Mouse (Mus musculus): ENCODE measurements around the gene Aldh1a2. TPM values are rescaled to one million over a fixed set of nuclear protein-coding genes. Genes with fewer than 3 reads are reported as not detected.

Gene Aldh1a2
- total RNA-seq, 2 experiments from 2014 or later: 16.3 to 16.8 TPM

DNA sequence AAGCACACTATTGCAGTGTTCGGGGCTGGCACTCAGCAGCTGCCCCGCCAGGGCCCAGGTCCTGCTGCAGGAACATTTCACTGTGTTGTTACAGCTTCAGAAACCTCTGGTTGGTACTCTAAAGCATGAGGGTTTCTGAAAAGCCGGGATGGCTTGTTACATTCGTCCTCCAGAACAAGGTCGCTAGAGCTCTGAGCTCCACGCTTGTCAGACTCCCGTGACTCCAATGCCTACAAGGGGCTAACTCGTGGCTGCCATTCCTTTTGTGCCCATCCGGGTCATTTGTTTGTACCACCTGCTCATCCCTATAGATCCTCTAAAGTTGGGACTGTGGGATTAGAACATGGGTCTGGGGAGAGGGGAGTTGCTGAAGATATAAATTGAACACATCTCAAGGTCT lies 70.8 kb downstream of the Aldh1a2 start:
- no peak for DNase-seq (ENCODE audit: low spot score in 2 of 2)

DNA sequence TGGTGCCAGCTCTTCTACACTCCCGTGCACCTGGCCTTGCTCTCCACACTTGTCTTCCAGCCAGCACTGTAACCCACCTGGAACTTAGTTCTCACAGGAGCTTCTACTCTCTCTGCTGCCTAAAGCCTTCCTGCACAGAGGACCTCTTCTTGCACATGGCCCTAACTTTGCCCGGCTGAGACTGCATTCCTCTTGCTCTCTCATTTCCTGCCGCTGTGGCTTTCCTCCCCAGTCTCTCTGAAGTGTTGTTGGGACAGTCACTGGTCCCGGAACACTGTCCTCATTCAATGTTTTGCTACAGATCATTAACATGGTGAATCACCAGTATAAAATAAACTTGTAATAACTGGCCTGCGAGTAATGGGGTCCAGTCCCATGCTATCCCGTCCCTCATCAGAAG lies 73.1 kb downstream of the Aldh1a2 start:
- DNase-seq (ENCODE audit: low spot score in 2 of 2): no peak

DNA sequence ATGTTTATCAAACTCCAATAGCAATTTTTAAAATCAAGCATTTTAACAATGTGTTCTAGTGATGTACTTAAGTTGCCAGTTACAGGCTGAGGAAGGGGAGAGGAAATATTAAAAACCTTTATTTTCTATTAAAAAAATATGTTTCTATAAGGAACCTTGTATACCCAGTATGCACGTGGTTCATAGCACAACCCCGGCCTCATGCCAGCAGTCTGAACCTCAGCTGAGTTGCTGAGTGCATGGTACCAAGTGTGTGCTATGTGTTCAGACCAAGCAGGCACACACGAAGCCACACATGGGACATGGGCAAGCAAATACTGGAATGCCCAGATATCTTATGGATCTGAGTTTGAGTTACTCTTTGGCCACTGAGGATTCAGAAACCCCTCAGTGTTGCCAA lies 74.2 kb downstream of the Aldh1a2 start:
- no peak for DNase-seq (ENCODE audit: low spot score in 2 of 2)

DNA sequence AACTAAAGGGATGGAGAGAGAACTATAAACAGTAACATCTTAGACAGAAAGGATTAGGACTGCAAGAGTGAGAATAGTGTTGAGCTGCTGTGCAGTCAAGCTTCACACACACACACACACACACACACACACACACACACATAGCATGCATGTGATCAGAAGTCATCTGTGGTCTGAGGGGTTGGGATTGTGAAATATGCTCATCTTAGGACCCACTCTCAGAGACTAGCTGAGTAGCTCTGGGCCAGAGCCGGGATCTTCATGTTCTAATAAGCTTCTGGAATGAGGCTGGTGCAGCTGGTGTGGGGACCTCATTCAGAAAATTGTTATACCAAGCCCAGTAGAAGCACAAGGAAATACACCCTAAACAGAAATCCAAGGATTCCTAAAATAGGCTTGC lies 75.1 kb downstream of the Aldh1a2 start:
- DNase-seq (ENCODE audit: low spot score in 2 of 2): no peak

DNA sequence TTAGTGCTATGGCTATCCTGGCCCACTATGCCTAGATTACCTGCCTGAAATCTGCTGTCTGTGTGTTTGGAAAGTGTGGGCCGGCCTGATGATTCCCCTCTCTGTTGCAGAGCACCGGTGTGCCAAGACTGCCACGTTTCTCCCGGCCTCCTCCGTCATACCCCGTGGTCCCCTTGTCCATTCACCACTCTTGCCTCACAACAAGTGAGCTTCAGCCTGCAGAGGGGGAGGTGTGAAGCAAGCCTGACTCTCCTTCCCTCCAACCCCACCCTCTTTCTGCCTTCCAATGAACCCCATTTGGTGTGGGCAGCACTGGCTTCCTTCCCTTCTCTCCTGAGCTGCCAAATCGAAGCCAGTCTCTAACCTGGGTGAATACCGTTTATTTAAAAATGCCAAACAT lies 79.9 kb downstream of the Aldh1a2 start:
- DNase-seq (ENCODE audit: low spot score in 2 of 2): no peak

DNA sequence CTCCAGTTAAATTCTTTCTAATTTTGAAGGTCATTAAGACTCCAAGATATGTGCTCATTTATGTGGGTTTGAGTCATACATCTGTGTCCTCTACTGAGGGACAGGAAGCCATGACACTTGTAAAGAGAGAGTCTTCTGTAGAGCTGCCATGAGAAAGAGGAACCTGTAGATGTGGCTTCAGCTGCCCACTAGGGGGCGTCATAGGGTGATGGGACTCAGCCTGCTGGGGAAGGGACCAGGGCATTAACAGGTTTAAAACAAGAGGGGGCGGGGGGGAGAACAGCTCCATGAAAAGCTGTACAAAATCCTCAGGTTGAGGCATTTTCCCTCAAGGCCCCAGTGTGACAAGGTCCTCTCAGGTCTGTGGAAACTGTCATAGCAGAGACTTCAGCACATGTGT lies 88.0 kb downstream of the Aldh1a2 start:
- no peak for DNase-seq (ENCODE audit: low spot score in 2 of 2)

DNA sequence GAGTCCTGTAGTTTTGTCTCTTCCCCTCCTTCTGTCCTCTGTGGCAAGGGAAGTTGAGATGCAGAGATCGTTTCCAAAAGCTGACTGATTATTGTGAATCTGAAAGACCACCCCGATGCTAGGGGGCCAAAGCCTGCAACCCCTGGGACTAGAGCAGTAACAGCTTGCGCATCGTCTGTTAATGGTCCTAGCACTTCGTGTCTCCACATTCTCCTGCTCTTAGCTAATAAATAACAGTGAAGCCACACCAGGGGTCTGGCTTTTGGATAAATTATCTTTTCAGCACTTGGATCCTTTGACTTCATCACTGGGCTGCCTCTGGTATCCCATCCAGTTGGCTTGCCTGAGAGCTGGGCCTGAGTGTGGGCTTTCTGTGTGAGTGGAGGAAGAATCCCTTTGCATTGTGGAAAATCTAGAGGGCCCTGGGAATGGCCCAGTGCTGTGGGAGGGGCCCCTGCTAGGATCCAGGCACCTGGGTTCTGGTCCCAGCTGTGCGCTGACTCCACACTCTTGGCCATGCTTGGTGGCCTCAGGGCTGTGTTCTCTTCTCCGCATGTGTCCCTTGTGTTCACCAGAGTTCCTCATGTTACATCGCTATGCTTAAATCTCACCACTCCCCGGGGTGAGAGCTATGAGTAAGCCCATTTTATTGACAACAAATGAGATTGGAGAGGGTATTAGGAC lies 91.7 kb downstream of the Aldh1a2 start:
- DNase-seq (ENCODE audit: low spot score in 2 of 2): no peak

DNA sequence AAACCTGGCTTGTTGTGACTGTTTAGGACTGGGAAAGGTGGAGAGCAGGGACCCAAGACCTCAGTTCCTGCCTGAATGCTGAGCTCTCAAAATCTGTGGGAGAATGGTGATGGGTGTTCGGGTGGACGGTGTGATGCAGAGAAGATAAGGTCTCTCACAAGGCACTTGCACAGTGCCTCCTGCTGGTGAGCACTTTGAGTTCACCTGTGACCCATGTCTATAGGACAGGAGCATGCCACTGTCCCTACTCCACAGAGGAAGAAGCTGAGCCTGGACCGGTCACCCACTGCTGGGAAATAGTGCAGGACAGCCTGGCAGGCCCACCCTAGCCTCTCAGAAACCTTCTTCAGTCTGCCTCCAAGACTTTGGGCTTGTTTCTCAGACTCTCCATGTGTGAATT lies 100.4 kb downstream of the Aldh1a2 start:
- DNase-seq (ENCODE audit: low spot score in 2 of 2): no peak

DNA sequence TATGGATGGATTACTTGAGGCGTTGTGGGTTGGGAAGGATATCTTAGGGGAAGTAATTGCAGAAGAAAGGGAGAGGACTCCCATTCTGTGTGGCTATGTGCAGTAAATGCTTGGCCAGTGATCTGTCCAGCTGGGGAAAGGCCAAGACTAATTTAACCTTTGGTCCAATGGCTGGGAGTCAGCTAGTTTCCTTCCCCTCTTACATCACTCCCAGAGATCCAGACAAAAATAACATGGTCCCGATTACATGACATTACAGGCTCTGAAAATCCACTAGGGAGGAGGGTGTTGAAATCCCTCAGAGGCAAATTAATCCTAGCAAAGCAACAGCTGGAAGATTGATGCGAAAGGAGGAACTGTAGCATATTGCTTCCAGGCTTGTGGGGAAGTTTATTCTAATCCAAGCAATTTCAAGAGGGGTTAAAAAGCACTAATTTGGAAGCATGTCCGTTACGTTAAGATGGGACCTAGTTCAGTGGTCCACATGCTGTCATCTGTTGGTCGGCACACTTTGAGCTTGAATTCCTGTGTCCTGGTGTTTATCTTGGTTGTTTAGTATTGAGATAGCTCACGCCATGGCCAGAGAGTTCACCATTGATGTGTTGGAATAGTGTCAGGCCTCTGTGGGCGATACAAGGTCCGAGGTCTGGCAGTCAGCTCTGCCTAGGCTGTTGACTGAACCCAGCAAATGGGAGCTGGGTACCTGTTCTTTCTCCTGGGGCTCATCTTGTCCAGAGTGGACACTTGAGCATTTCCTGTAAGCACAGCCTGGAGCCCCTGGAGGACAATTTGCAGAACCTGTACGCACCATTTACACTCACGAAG lies 101.7 kb downstream of the Aldh1a2 start:
- DNase-seq (ENCODE audit: low spot score in 2 of 2): no peak

DNA sequence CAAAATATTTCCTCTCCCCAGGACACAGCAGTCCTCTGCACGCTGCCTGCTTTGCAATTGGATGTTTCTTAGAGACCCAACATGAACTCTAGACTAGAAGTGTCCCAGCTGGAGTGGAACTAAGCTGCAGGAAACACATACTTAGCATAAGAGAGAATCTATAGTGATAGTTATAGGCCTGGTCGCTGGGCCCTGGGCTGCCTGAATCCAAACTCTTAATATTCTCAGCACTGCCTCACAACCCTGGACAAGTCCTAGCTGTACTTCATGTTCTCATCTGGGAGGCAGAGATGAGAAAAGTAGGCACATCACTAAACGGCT lies 102.3 kb downstream of the Aldh1a2 start:
- DNase-seq (ENCODE audit: low spot score in 2 of 2): no peak

DNA sequence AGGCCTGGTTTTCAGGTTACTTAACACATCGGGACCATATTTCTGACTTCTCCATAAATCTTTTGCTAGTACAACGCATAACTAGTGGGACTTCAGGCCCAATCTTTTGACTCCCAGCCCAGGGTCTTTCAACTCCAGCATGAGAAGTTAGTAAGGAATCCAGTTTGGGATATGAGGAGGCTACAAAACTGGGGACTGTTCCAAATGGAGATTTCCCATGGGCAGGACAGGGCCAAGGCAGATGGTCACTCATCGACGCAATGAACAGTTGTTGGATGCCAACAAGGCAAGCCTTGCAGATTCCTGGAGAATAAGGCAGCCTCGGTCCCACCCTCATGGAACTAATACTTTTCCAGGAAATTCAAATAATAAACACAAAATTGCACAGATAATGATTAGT lies 104.2 kb downstream of the Aldh1a2 start:
- no peak for DNase-seq (ENCODE audit: low spot score in 2 of 2)

DNA sequence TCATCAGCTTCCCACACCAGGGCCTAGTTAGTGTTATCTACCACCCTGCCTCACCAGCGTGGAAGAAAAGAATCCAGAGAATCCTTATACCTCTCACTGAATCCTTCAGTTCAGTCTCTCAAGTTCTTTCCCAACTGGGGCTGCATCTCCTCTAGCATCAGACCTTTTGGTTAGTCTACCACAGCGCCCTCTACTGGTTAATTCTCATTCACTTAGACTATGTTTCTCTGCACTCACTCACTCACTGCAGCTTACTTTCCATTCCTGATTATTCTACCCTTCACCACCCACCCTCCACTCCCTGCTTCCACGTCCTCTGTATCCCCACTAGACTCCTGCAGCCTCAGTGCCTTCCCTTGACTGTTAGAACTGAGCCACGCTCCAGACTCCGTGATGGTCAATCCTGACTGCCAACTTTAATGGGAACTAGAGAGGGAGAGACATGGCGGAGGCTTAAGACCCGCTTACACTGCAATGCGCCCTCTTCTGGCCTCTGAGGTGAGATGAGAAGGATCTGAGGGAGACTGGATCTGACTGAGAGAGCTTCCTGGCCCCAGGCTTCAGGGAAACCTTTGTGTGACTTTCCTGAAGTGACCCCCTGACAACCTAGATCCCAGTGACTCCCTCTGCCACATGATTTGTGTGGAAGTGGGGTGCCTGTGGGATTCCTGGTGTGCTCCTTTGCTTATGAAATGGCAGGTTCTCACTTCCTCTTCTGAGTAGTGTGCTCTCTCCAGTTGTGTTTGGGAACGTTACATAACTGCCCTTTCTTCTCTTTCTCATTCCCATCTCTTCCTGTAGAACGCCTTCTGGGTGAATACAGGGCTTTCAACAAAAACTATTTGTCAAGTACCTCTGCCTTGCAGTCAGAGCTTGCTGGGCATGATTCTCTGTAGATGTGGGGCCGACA lies 104.9 kb downstream of the Aldh1a2 start:
- DNase-seq (ENCODE audit: low spot score in 2 of 2): no peak

DNA sequence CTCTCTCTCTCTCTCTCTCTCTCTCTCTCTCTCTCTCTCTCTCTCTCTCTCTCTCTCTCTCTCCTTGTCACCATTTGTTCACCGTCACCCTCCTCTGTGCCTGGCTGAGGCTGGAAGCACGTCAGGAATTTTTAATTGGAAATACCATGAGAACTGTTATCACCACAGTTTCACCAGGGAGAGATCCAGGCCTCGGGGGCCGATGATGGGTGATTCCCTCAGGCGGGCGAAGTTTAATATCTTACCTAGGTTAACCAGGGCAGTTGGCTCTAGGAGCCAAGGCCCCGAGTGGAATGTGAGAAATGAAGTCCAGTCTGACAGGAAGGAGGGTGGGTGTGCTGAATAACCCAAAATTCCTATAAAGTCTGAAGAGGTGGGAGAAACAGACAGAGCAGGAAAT lies 105.8 kb downstream of the Aldh1a2 start:
- DNase-seq (ENCODE audit: low spot score in 2 of 2): no peak

DNA sequence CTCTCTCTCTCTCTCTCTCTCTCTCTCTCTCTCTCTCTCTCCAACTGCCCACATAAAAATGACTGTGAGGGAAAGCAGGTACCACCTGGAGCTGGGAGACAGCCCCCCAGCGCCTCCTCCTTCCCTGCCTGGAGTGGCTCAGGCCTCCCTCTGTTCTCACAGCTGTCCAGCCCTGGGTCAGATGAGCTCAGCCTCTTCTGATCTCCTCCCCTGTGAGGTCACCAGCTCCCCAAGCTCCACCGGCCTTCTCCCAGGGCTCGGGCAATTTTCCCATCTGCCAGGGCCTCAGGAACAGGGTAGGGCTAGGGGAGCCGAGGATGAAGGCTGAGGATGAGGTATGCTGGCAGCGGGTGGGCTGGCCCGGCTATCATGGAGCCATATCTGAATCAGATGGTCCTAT lies 106.3 kb downstream of the Aldh1a2 start:
- no peak for DNase-seq (ENCODE audit: low spot score in 2 of 2)

DNA sequence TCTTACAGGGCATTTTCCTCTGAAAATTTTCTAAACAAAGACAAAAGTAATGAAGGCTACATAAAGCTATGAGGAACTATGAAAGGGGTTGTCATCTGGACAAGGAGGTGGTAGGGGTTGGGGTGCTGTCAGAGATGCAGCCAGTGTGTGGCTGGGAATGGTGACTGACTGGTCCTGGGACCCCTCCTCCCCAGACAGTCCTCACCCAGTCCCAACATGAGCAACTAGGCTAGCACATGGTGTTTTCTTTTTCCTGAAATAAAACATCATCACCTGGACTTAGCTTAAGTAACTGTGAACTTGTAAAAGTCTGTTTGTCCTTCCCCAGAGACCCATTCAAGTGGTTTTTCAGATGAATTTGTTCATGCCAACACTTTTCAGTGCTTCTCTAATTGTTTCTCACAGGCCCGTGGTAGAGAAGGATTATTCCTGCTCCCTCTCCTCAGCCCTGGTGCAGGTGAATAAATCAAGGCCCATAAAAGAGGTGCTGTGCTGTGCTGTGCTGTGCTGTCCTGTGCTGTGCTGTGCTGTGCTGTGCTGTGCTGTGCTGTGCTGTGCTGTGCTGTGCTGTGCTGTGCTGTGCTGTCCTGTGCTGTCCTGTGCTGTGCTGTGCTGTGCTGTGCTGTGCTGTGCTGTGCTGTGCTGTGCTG lies 107.8 kb downstream of the Aldh1a2 start:
- DNase-seq (ENCODE audit: low spot score in 2 of 2): no peak

DNA sequence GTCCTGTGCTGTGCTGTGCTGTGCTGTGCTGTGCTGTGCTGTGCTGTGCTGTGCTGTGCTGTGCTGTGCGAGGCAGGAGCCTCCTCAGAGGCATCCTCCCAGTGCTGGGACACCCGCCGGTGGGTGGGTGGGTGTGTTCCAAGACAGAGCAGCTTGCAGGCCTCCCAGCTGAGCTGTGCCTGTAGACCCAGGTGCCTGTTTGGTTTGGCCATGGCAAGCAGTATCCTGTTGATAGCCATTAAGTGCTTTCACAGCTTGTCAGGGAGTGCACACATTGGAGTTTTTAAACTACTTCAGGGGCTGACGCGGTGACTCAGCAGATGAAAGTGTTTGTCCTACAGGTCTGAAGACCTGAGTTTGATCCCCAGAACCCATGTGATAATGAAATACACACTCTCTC lies 108.5 kb downstream of the Aldh1a2 start:
- no peak for DNase-seq (ENCODE audit: low spot score in 2 of 2)

DNA sequence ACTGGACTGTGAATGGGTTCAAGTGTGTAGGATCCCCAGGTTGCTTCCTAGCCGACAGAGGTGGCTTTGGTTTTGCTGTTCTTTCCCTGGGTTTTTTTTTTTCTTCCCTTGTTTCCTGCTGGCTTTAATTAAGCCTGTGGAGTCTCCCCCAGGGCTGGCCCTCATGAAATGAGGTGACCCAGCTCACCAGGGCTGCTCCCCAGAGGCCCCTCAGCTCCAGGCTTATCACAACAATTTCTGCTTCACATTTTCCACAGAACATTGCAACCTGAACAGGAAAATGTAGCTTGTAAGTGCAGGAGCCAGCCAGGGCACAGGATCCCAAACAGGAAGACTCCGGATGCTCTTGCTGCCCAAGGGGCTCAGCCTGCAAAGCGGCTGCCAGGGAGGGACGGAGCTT lies 110.7 kb downstream of the Aldh1a2 start:
- no peak for DNase-seq (ENCODE audit: low spot score in 2 of 2)

DNA sequence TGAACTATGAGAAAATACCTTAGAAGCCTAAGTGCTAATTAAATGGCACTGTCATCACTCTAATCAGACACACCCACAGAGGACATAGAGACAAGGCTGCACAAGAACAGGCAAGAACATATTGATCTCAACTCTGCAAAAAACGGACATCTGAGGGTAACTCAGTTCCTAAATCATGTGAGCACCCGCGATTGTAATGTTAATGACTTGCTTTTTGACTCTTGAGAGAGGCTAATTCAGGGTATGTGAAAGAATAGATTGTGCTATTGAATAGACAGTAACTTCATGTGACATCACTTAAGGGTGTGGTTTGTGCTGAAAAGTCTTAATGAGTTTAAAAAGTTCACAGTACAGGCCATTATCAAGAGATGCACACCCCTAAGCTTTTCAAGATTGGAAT lies 116.1 kb downstream of the Aldh1a2 start:
- no peak for DNase-seq (ENCODE audit: low spot score in 2 of 2)

DNA sequence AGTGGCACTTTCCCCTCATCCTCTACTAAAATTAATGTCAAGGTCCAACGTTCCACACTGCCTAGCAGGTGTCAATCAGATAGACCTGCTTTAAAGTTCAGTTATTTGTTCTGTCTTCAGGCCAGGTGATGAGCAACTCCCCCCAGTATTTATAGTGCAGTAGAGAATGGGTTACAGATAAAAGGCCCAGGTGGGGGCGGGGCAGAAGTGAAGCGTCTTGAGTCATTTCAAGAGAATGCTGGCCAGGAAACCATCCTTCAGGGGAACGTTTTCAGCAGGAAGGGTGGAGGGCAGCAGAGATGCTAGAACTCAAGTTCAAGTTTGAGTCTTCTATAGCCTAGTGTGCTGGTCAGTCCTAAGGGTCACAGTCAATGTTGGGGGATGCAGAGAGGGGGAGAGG lies 121.1 kb downstream of the Aldh1a2 start:
- no peak for DNase-seq (ENCODE audit: low spot score in 2 of 2)

DNA sequence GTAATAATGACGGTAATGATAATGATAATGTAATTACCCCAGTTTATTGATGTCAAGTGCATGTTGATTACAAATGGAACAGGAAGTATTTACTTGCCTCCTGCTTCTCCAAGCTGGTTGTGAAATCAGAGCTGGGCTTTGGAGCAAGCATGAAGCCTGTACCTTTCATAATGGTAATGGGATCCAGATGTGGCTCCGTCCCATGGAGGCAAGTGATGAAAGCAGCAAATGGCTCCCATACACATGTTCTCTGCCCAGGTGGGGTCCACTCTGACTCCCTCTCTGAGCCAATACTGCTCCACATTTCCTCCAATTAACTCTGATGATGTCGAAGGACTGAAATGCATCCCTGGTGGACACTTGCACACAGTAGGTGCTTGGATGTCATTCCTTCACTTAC lies 121.8 kb downstream of the Aldh1a2 start:
- DNase-seq (ENCODE audit: low spot score in 2 of 2): no peak

DNA sequence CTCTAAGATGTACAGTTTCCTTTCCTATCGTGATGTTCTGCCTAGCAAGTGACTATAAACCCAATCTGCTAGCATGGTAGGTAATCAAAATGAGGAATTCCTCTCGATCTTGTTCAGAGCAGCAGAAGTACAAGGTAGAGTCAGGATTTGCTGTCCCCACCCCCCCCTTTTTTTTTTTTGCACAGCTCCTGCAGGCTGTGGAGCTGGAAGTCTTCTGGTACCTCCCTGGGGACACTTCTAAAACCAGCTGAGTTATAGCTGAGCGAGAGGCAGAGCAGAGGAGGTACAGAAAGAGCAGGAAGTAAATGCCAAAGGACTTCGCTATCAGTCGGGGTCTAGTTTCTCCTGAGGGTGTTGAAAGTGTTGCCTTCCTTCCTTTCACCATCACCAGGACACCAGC lies 124.5 kb downstream of the Aldh1a2 start:
- no peak for DNase-seq (ENCODE audit: low spot score in 2 of 2)

Measured in left cerebral cortex, adult 18-20 months (tissue).